Mouse (Mus musculus) heart, embryonic 13.5 days (tissue): ENCODE results near the gene Tead2. TPM values are rescaled to one million over a fixed set of nuclear protein-coding genes. Genes with fewer than 3 reads are reported as not detected.
"Not testable (repeated sequence)": the region's sequence is repeated elsewhere in the genome, so short reads cannot be mapped to it uniquely, and the experiment has no call there.

ENCODE experiments used
- ATAC-seq: fragments of 200-750 bp; cut with Nextera tagmentation; 2 replicates; pipeline ENCODE4 v1.8.0; 2017; ENCODE audit warnings: moderate TSS enrichment; ENCODE audit not compliant: insufficient number of reproducible peaks, low FRiP score, low TSS enrichment; ENCODE audit errors: extremely low read depth
- H3K27ac ChIP-seq: fragments of 300-500 bp; sonication (generic); replicated peaks from 2 replicates; pipeline ENCODE4 v1.5.1; 2015; ENCODE audit warnings: moderate library complexity, mild to moderate bottlenecking, inconsistent platforms
- H3K27me3 ChIP-seq: fragments of 300-500 bp; sonication (generic); replicated peaks from 2 replicates; pipeline ENCODE4 v1.6.1; 2015; ENCODE audit warnings: mild to moderate bottlenecking, inconsistent platforms
- H3K36me3 ChIP-seq: fragments of 300-500 bp; sonication (generic); 2 replicates; pipeline ENCODE4 v1.6.1; 2015; ENCODE audit warnings: mild to moderate bottlenecking, inconsistent platforms
- H3K4me1 ChIP-seq: fragments of 300-500 bp; sonication (generic); 2 replicates; pipeline ENCODE4 v1.6.1; 2015; ENCODE audit warnings: inconsistent platforms
- H3K4me2 ChIP-seq: fragments of 300-500 bp; sonication (generic); 2 replicates; pipeline ENCODE4 v1.6.1; 2015; ENCODE audit warnings: inconsistent platforms, mild to moderate bottlenecking, moderate library complexity
- H3K4me3 ChIP-seq: fragments of 300-500 bp; sonication (generic); 2 replicates; pipeline ENCODE4 v1.5.1; 2015; ENCODE audit warnings: moderate library complexity, mild to moderate bottlenecking, inconsistent platforms
- H3K9ac ChIP-seq: fragments of 300-500 bp; sonication (generic); 2 replicates; pipeline ENCODE4 v1.6.1; 2015; ENCODE audit warnings: inconsistent platforms, mild to moderate bottlenecking, moderate library complexity
- H3K9me3 ChIP-seq: fragments of 300-500 bp; sonication (generic); 2 replicates; pipeline ENCODE4 v1.6.1; 2016; ENCODE audit warnings: inconsistent platforms
- WGBS: fragments of 180-500 bp; shearing (Covaris S2); methylation state at CpG from one replicate; pipeline ENCODE4 v1.1.7; 2015; ENCODE audit warnings: mixed read lengths; 5-methylcytosine and 5-hydroxymethylcytosine counted together
- polyA plus RNA-seq: library from polyadenylated mRNA; unstranded; fragments of >200 nt; fragmentation: Nextera tagmentation; extraction: Ambion mirVana; gene quantifications from 2 replicates; pipeline ENCODE4 v1.2.1, GENCODE M21; 2015

Tead2 gene
- 127 and 139 TPM in 2 replicates for polyA plus RNA-seq

GRCm38 (mm10) chr7:45215673-45216441, at the start of gene Tead2:
Gene Tead2, plus strand, starts transcription at chr7:45215753.
- peaks cover 39% of the 10 kb centered on the region for H3K36me3 ChIP-seq
- H3K9ac ChIP-seq: peak within 1 kb of the TSS; percentile 99
- peak within 1 kb of the TSS; percentile 90 for H3K4me3 ChIP-seq
- H3K27me3 ChIP-seq: peaks cover 21% of the 10 kb centered on the region
- WGBS: 1% methylated on average over 55 of the region's 55 CpGs
- H3K4me1 ChIP-seq: peaks cover 45% of the 10 kb centered on the region
- peak; percentile 35; the same call in 1 of the 2 replicates for ATAC-seq
- no peaks in the 10 kb centered on the region for H3K9me3 ChIP-seq
- H3K27ac ChIP-seq: peak within 1 kb of the TSS; percentile 96
- peak within 1 kb of the TSS; percentile 83 for H3K4me2 ChIP-seq

DNA sequence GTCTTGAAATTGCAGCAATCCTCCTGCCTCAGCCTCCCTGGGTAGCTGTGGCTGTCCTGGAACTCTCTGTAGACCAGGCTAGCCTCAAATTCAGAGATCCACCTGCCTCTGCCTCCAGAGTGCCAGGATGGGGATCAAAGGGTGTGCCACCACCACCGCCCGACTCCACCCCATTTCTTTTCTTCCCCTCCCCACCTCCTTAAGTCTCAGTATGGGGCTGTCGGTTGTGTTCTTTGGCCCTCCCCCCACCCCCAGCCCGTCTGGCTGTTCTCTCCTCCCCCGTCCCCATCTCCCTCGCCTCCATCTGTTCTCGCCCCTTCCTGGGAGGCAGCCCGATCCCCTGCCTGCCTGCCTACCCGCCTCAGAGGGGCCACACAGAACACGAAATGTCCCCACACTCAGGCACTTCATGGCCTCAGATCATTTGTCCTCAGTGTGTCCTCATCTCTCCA, 48.6 kb upstream of the Tead2 start:
- Histone ChIP-seq H3K27ac (no peak overlapping the region), H3K4me1 (peaks cover 24% of the 10 kb centered on the region), H3K4me2 (no peak overlapping the region), H3K9ac (no peak overlapping the region), H3K9me3 (peaks cover 33% of the 10 kb centered on the region), H3K36me3 (peaks cover 13% of the 10 kb centered on the region), H3K27me3 (peaks cover 95% of the 10 kb centered on the region), H3K4me3 (no peak overlapping the region)
- no peak for ATAC-seq
- WGBS: 16% methylated on average over 10 of the region's 10 CpGs

GRCm38 (mm10) chr7:45167761-45168445, 47.6 kb upstream of the Tead2 start:
- H3K9me3 ChIP-seq: peaks cover 39% of the 10 kb centered on the region
- 4% methylated on average over 19 of the region's 19 CpGs for WGBS
- H3K36me3 ChIP-seq: peaks cover 13% of the 10 kb centered on the region
- no peak overlapping the region for H3K9ac ChIP-seq
- no peak overlapping the region for H3K27ac ChIP-seq
- peaks cover 16% of the 10 kb centered on the region for H3K4me1 ChIP-seq
- H3K27me3 ChIP-seq: peaks cover 97% of the 10 kb centered on the region
- no peak for ATAC-seq
- H3K4me3 ChIP-seq: no peak overlapping the region; the same call in 1 of the 2 replicates
- H3K4me2 ChIP-seq: no peak overlapping the region

DNA sequence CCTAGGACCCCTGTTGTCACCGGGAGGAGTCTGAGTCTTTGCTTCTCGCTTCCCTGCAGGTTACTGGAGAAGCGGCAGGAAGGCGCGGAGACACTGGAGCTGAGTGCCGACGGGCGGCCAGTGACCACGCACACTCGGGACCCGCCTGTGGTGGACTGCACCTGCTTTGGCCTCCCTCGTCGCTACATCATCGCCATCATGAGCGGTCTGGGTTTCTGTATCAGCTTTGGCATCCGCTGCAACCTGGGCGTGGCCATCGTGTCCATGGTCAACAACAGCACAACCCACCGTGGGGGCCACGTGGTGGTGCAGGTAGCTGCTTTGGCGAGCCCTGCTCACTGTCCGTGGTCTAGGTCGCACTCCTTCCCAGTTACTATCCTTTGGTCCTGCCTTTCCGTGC, 46.9 kb upstream of the Tead2 start:
- H3K4me3 ChIP-seq: no peak overlapping the region

DNA sequence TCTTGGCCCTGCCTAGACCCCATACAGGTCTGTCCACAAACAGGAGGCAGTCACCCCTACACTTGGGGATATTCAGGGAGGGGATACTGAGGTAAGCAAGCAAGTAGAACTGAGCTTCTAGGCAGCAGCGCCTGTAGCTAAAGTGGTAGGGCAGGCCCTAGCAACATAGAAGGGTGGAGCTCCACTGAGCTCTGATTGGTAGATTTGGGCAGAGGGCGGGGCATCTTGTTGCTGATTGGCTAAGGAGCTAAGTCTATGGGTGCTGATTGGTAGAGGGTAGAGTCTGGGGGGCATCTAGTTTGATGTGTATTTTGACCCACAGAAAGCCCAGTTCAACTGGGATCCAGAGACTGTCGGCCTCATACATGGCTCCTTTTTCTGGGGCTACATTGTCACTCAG, 46.1 kb upstream of the Tead2 start:
- no peak overlapping the region for H3K27ac ChIP-seq
- H3K4me3 ChIP-seq: no peak overlapping the region
- peaks cover 9% of the 10 kb centered on the region for H3K4me1 ChIP-seq
- peaks cover 13% of the 10 kb centered on the region for H3K36me3 ChIP-seq
- WGBS: 81% methylated on average over 3 of the region's 3 CpGs
- H3K4me2 ChIP-seq: no peak overlapping the region
- H3K9ac ChIP-seq: no peak overlapping the region
- no peak for ATAC-seq
- H3K9me3 ChIP-seq: peaks cover 39% of the 10 kb centered on the region
- H3K27me3 ChIP-seq: peaks cover 95% of the 10 kb centered on the region

More for the DNA sequence above, 46.9 kb upstream of the Tead2 start:
- peaks cover 39% of the 10 kb centered on the region for H3K9me3 ChIP-seq
- H3K27me3 ChIP-seq: peaks cover 95% of the 10 kb centered on the region
- no peak overlapping the region for H3K27ac ChIP-seq
- 6% methylated on average over 24 of the region's 24 CpGs for WGBS
- H3K36me3 ChIP-seq: peaks cover 13% of the 10 kb centered on the region
- peaks cover 16% of the 10 kb centered on the region for H3K4me1 ChIP-seq
- H3K4me2 ChIP-seq: no peak overlapping the region
- no peak for ATAC-seq
- no peak overlapping the region for H3K9ac ChIP-seq

DNA sequence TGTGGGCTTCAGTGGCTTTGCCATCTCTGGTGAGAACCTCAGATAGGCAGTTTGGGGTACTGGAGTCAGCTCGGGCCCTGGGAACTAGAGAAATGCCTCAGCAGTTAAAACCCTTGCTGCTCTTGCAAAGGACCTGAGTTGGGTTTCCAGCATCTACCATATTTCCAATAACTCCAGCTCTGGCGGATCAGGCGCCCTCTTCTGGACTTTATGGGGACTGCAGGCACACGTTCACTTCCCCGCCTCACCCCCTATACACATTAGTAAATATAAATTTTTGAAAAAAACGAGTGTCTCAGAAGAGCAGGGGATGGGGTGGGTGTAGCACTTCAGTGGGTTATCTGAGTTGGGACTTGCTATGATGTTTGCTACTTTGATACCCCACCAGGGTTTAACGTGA, 42.6 kb upstream of the Tead2 start:
- H3K4me3 ChIP-seq: no peak overlapping the region
- peaks cover 39% of the 10 kb centered on the region for H3K9me3 ChIP-seq
- no peak overlapping the region for H3K27ac ChIP-seq
- no peak for ATAC-seq
- peaks cover 13% of the 10 kb centered on the region for H3K36me3 ChIP-seq
- no peak overlapping the region for H3K9ac ChIP-seq
- H3K4me2 ChIP-seq: no peak overlapping the region
- H3K27me3 ChIP-seq: peaks cover 95% of the 10 kb centered on the region
- peaks cover 11% of the 10 kb centered on the region for H3K4me1 ChIP-seq
- WGBS: 51% methylated on average over 7 of the region's 7 CpGs

- 46% methylated on average over 1 of the region's 1 CpGs for WGBS
- not testable (repeated sequence) for H3K4me3 ChIP-seq, ATAC-seq, H3K27ac ChIP-seq, H3K9ac ChIP-seq, H3K4me2 ChIP-seq
- Histone ChIP-seq H3K27me3 (peaks cover 95% of the 10 kb centered on the region), H3K36me3 (peaks cover 13% of the 10 kb centered on the region), H3K9me3 (peaks cover 37% of the 10 kb centered on the region), H3K4me1 (peaks cover 11% of the 10 kb centered on the region)
Observed at GRCm38 (mm10) chr7:45173772-45174171, 41.8 kb upstream of the Tead2 start.

DNA sequence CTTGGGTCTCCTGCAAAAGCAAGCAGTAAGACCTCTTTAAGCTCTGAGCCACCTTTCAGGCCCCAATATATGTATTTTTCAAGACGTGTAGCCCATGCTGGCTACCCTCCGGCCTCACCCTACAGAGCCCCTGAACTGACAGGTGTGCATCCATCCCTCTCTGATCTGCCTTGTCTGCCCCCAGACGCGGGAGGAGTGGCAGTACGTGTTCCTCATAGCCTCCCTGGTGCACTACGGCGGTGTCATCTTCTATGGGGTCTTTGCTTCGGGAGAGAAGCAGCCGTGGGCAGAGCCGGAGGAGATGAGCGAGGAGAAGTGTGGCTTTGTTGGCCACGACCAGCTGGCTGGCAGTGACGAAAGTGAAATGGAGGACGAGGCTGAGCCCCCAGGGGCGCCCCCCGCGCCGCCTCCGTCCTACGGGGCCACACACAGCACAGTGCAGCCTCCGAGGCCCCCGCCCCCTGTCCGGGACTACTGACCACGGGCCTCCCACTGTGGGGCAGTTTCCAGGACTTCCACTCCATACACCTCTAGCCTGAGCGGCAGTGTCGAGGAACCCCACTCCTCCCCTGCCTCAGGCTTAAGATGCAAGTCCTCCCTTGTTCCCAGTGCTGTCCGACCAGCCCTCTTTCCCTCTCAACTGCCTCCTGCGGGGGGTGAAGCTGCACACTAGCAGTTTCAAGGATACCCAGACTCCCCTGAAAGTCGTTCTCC, 40.8 kb upstream of the Tead2 start:
- no peak overlapping the region for H3K27ac ChIP-seq
- peak overlapping the region; percentile 13; the same call in 1 of the 2 replicates for H3K4me3 ChIP-seq
- H3K27me3 ChIP-seq: peaks cover 95% of the 10 kb centered on the region
- no peak for ATAC-seq
- peaks cover 11% of the 10 kb centered on the region for H3K4me1 ChIP-seq
- 0 out of 2 replicates have a peak overlapping the region, but pooled peaks have one; percentile 13 for H3K9ac ChIP-seq
- WGBS: 3% methylated on average over 29 of the region's 29 CpGs
- H3K4me2 ChIP-seq: peak overlapping the region; percentile 33; the same call in 1 of the 2 replicates
- H3K36me3 ChIP-seq: peaks cover 6% of the 10 kb centered on the region; the same call in 1 of the 2 replicates
- H3K9me3 ChIP-seq: peaks cover 27% of the 10 kb centered on the region

- no peak overlapping the region for H3K4me3 ChIP-seq
- peaks cover 11% of the 10 kb centered on the region for H3K4me1 ChIP-seq
- no peak overlapping the region for H3K4me2 ChIP-seq
- no peak overlapping the region for H3K9ac ChIP-seq
- ATAC-seq: no peak
- WGBS: 5% methylated on average over 13 of the region's 13 CpGs
- H3K36me3 ChIP-seq: no peaks in the 10 kb centered on the region
- H3K9me3 ChIP-seq: peaks cover 21% of the 10 kb centered on the region
- H3K27me3 ChIP-seq: peaks cover 95% of the 10 kb centered on the region
- no peak overlapping the region for H3K27ac ChIP-seq
Observed at GRCm38 (mm10) chr7:45175398-45175797, 40.2 kb upstream of the Tead2 start.

DNA sequence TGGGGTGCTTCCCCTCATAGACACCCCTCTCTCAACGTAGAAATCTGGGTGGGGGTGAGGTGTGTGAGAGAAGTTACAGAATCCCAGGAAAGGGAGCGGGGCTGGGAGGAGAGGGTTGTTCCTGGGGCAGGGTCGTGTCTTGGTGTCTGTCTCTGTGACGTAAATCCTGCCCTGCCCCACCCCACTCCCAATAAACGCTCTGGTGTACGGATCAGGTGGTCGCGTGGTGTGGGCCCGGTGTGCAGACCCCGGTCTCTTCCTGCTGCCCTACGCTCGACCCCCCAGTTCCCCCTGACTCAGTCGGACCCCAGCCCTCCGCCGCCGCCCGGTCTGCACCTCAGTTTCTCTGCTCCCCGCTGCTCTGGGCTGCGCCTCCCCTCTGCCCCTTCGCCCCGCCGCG, 39.6 kb upstream of the Tead2 start:
- H3K4me1 ChIP-seq: peaks cover 16% of the 10 kb centered on the region
- peaks cover 15% of the 10 kb centered on the region for H3K9me3 ChIP-seq
- 2% methylated on average over 23 of the region's 23 CpGs for WGBS
- H3K27me3 ChIP-seq: peaks cover 97% of the 10 kb centered on the region
- H3K4me2 ChIP-seq: peak overlapping the region; percentile 56
- peak overlapping the region; percentile 34 for H3K4me3 ChIP-seq
- no peak for ATAC-seq
- peak overlapping the region; percentile 40; the same call in 1 of the 2 replicates for H3K9ac ChIP-seq
- no peak overlapping the region for H3K27ac ChIP-seq
- no peaks in the 10 kb centered on the region for H3K36me3 ChIP-seq

DNA sequence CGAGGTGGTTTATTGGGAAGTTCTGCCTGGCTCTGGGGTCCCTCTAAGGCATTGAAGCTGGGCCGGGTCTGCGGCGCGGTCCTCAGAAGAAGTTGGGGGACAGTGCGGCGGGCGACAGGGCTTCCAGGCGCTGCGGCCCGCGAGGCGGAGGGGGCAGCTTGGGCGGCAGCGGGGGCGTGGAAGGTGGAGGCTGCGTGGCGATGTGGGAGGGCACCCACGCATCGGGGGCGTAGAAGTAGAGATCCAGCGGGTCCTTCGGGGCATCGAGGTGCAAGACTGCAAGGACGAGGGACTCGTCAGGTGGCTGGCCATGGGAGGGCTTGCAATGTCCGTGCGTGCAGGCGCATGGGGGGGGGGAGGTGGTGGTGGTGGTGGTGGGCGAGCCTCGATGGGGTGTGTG, 39.2 kb upstream of the Tead2 start:
- H3K9ac ChIP-seq: peak overlapping the region; percentile 40; the same call in 1 of the 2 replicates
- H3K4me2 ChIP-seq: peak overlapping the region; percentile 56
- 4% methylated on average over 31 of the region's 31 CpGs for WGBS

More for the DNA sequence above, 39.2 kb upstream of the Tead2 start:
- Histone ChIP-seq H3K4me3 (peak overlapping the region; percentile 34), H3K9me3 (peaks cover 11% of the 10 kb centered on the region; the same call in 1 of the 2 replicates), H3K27me3 (peaks cover 97% of the 10 kb centered on the region), H3K27ac (no peak overlapping the region), H3K4me1 (peaks cover 21% of the 10 kb centered on the region), H3K36me3 (no peaks in the 10 kb centered on the region)
- no peak for ATAC-seq
